Mouse (Mus musculus): ENCODE measurements around the gene Atp2a3. TPM values are rescaled to one million over a fixed set of nuclear protein-coding genes. Genes with fewer than 3 reads are reported as not detected.

Atp2a3 gene
- polyA plus RNA-seq, 1 experiment from 2014 or later: 2.2 TPM

- 50% methylated on average over 6 of the region's 6 CpGs for WGBS
- ATAC-seq (ENCODE audit: low FRiP score): no peak
- no peak overlapping the region for H3K27ac ChIP-seq
- H3K36me3 ChIP-seq: no peaks in the 10 kb centered on the region
- no peak overlapping the region for H3K4me3 ChIP-seq
- no peak overlapping the region for H3K4me2 ChIP-seq (replicated peaks)
- H3K9me3 ChIP-seq (replicated peaks): no peaks in the 10 kb centered on the region
- H3K9ac ChIP-seq: no peak overlapping the region
- no peaks in the 10 kb centered on the region for H3K27me3 ChIP-seq
- H3K4me1 ChIP-seq: peaks cover 13% of the 10 kb centered on the region
Observed at GRCm38 (mm10) chr11:72946560-72947119, 14.3 kb upstream of the Atp2a3 start.

GRCm38 (mm10) chr11:72947840-72948239, 13.1 kb upstream of the Atp2a3 start:
- ATAC-seq (ENCODE audit: low FRiP score): no peak
- 28% methylated on average over 11 of the region's 11 CpGs for WGBS

DNA sequence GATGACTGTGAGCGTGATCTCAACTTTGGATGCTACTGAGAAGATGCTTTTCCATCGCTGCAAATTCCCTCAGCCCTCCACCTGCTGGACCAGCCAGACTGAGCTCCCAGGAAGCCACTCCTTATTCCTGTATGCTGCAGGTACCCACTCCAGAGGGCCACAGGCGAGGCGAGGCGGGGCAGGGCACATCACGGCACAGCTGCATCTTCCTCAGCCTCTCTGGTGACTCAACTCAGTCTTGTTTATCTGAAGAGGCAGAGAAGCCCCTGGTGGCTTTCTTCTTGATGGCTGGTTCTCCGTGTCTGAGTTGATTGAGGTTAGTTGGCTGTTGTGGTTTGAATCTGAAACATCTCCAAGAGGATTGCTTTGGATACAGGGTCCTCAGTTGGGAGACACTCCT, 12.7 kb upstream of the Atp2a3 start:
- Histone ChIP-seq H3K9ac (no peak overlapping the region), H3K9me3 (replicated peaks) (no peaks in the 10 kb centered on the region), H3K27me3 (no peaks in the 10 kb centered on the region), H3K4me3 (no peak overlapping the region), H3K27ac (no peak overlapping the region), H3K4me2 (replicated peaks) (no peak overlapping the region), H3K36me3 (no peaks in the 10 kb centered on the region), H3K4me1 (peaks cover 13% of the 10 kb centered on the region; the same call in 1 of the 2 replicates)
- WGBS: 66% methylated on average over 7 of the region's 7 CpGs
- no peak for ATAC-seq (ENCODE audit: low FRiP score)

More at GRCm38 (mm10) chr11:72947840-72948239, 13.1 kb upstream of the Atp2a3 start:
- no peaks in the 10 kb centered on the region for H3K27me3 ChIP-seq
- no peak overlapping the region for H3K27ac ChIP-seq
- H3K9ac ChIP-seq: 0 out of 2 replicates have a peak overlapping the region, but pooled peaks have one; percentile 27
- H3K9me3 ChIP-seq (replicated peaks): no peaks in the 10 kb centered on the region
- no peaks in the 10 kb centered on the region for H3K36me3 ChIP-seq
- no peak overlapping the region for H3K4me2 ChIP-seq (replicated peaks)
- peaks cover 13% of the 10 kb centered on the region; the same call in 1 of the 2 replicates for H3K4me1 ChIP-seq
- H3K4me3 ChIP-seq: no peak overlapping the region

DNA sequence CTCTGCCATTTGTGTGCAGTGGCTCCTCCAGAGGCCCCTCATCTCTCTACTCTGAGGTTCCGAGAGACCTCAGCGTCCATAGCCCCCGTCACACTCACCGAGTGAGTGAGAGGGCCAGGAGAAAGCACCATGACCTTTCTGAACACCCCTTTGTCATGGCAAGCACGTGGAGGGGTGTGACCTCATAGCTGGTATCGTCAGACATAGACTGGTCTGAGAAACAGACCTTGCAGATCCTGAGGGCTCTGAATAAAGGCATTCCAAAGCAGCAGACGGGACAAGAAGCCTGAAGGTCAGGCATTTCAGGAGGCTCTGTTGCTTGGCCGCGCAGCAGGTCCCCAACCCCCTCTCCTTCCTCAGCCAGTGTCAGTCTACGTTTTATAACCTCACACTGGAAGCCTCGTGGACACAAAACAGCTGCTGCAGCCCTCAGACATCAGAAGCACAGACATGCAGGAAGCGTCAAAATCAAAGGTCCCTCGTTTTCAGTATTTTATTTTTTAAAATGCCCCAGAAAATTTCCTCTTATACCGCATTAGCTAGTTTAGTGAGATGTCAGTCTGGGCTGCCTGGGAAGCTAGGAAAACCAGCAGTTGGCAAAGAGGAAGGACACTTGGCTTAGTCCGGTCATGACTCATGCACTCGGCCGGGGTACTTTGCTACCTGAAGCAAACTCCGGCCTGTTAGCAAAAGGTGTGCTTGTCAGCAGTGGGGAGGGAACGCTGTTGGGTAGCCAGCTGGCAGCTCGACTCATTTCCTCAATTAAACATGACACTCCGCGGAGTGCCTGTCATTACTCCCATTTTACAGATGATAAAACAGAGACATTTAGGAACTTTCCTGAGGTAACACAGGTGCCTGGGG, 9.6 kb upstream of the Atp2a3 start:
- Histone ChIP-seq H3K36me3 (no peaks in the 10 kb centered on the region), H3K27me3 (no peaks in the 10 kb centered on the region), H3K9me3 (replicated peaks) (no peaks in the 10 kb centered on the region), H3K4me2 (replicated peaks) (no peak overlapping the region), H3K27ac (no peak overlapping the region), H3K4me1 (peaks cover 13% of the 10 kb centered on the region), H3K4me3 (no peak overlapping the region), H3K9ac (no peak overlapping the region)
- ATAC-seq (ENCODE audit: low FRiP score): no peak
- WGBS: 67% methylated on average over 22 of the region's 22 CpGs

DNA sequence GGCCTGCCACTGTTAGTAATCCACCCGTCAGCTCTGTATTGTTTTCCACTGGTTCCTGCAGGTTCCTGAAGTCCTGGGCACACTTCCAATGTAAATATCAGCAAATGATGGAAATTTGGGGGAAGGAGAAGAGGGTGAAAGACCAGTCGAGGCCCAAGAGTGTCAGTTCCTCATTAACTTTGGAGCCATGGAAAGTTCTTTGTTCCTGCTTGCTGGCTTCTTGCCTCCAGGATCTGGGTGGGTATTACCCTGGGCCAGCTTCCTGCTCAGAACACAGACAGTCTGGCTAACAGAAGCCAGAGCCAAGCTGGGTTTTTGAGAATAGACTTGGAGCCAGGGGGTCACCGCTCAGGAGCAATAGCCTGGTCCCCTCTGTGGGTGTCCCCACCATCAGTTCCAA, 8.7 kb upstream of the Atp2a3 start:
- 62% methylated on average over 3 of the region's 3 CpGs for WGBS
- ATAC-seq (ENCODE audit: low FRiP score): no peak
- Histone ChIP-seq H3K4me3 (no peak overlapping the region), H3K4me2 (replicated peaks) (no peak overlapping the region), H3K36me3 (no peaks in the 10 kb centered on the region), H3K27ac (0 out of 2 replicates have a peak overlapping the region, but pooled peaks have one; percentile 13), H3K9ac (no peak overlapping the region), H3K4me1 (peaks cover 9% of the 10 kb centered on the region), H3K27me3 (no peaks in the 10 kb centered on the region), H3K9me3 (replicated peaks) (no peaks in the 10 kb centered on the region)

DNA sequence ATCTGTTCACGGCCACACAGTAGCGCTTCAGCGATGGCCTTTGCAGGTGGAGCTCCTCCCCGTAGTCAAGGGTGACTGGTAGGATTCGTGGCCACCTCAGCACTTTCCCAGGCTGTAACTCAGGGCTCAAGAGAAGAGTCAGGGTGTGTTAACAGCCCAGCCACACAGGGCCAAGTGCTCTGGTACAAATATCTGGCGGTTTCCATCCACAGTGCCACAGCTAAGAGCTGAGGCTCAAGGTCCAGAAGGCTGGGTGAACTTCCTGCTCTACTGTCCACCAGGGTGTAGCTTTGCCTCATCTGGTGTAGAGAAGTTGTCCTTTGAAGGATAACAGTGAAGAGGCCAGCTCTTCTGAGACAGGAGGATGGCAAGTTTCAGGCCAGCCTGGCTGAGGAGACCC, 8.3 kb upstream of the Atp2a3 start:
- peaks cover 6% of the 10 kb centered on the region for H3K4me1 ChIP-seq
- ATAC-seq (ENCODE audit: low FRiP score): no peak
- H3K27ac ChIP-seq: 0 out of 2 replicates have a peak overlapping the region, but pooled peaks have one; percentile 13
- H3K9me3 ChIP-seq (replicated peaks): no peaks in the 10 kb centered on the region
- no peaks in the 10 kb centered on the region for H3K27me3 ChIP-seq
- H3K4me3 ChIP-seq: no peak overlapping the region
- no peak overlapping the region for H3K9ac ChIP-seq
- WGBS: 91% methylated on average over 6 of the region's 6 CpGs
- H3K36me3 ChIP-seq: no peaks in the 10 kb centered on the region
- H3K4me2 ChIP-seq (replicated peaks): no peak overlapping the region

- WGBS: 72% methylated on average over 1 of the region's 1 CpGs
- H3K4me1 ChIP-seq: peaks cover 3% of the 10 kb centered on the region; the same call in 1 of the 2 replicates
- no peak overlapping the region for H3K4me3 ChIP-seq
- no peak overlapping the region for H3K27ac ChIP-seq
- H3K36me3 ChIP-seq: no peaks in the 10 kb centered on the region
- no peak for ATAC-seq (ENCODE audit: low FRiP score)
- no peaks in the 10 kb centered on the region for H3K9me3 ChIP-seq (replicated peaks)
- no peaks in the 10 kb centered on the region for H3K27me3 ChIP-seq
- no peak overlapping the region for H3K4me2 ChIP-seq (replicated peaks)
- H3K9ac ChIP-seq: no peak overlapping the region
Observed at GRCm38 (mm10) chr11:72953116-72953439, 7.9 kb upstream of the Atp2a3 start.

DNA sequence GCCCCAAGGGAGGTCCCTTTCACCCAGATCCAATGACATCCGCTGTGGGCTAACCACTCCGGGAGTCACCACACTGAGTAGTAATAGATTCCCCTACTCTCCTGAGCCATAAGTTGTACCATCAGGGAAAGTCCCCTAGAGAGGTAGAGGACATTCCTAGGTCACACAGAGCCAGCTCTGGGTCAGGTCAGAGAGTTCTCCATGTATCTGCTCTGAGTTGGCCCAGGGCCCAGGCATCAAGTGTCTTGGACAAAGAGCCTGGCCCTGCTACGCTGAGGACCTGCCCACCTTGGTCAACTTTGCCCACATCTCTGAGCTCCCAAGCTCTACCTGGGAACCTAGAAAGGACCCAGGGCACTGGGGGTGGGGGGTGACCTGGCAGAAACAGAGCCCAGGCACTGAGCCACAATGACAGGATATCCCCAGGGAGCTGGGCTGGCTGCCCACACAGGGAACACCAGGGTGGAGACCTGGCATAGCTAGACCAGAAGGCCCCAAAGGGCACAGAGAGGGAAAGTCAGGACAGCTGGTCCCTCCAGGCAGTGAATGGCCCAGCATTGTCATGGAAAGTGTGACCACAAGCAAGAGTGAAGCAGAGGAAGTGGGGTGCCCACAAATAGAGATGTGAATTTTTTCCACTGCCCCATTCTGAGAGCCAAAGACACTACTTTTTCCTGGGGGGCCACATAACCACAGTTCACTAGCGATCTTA, 7.4 kb upstream of the Atp2a3 start:
- Histone ChIP-seq H3K4me1 (peaks cover 3% of the 10 kb centered on the region; the same call in 1 of the 2 replicates), H3K27me3 (peaks cover 4% of the 10 kb centered on the region; the same call in 1 of the 2 replicates), H3K4me2 (replicated peaks) (no peak overlapping the region), H3K9ac (no peak overlapping the region), H3K9me3 (replicated peaks) (no peaks in the 10 kb centered on the region), H3K36me3 (no peaks in the 10 kb centered on the region), H3K4me3 (no peak overlapping the region), H3K27ac (no peak overlapping the region)
- 97% methylated on average over 4 of the region's 4 CpGs for WGBS
- no peak for ATAC-seq (ENCODE audit: low FRiP score)

- no peaks in the 10 kb centered on the region for H3K36me3 ChIP-seq
- no peak overlapping the region for H3K4me3 ChIP-seq
- H3K9ac ChIP-seq: no peak overlapping the region
- peaks cover 3% of the 10 kb centered on the region; the same call in 1 of the 2 replicates for H3K4me1 ChIP-seq
- WGBS: 87% methylated on average over 4 of the region's 4 CpGs
- no peak overlapping the region for H3K4me2 ChIP-seq (replicated peaks)
- H3K9me3 ChIP-seq (replicated peaks): no peaks in the 10 kb centered on the region
- ATAC-seq (ENCODE audit: low FRiP score): no peak
- H3K27me3 ChIP-seq: peaks cover 9% of the 10 kb centered on the region
- no peak overlapping the region for H3K27ac ChIP-seq
Observed at GRCm38 (mm10) chr11:72954216-72954615, 6.8 kb upstream of the Atp2a3 start.

DNA sequence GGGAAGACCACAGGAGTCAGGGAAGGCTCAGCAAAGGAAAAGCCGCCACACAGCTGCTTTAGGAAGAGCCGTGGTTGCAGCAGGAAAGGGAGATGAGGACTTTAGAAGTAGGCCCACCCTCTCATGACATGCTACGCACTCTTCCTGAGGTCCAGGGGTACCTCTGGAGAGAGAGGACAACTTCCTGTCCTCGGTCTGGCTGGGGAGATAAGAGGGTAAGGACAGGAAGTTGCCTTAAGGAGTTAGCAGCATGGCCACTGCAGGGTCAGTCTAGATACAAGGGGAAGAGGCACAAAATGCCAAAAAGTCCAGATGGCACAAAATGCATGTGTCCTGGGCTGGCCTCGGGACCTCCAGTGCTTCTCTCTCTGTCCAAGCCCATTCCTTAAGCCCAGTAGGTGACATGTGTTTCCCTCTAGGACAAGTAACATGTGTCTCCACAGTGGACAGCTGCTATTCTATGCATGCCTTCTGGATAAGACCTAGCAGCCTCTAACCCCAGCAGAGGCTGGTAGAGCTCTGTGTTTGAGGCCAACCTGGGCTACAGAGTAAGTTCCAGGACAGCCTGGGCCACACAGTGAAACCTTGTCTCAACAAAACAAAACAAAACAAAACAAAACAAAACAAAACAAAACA, 5.5 kb upstream of the Atp2a3 start:
- 65% methylated on average over 5 of the region's 5 CpGs for WGBS
- Histone ChIP-seq H3K27ac (no peak overlapping the region), H3K4me2 (replicated peaks) (no peak overlapping the region), H3K27me3 (peaks cover 21% of the 10 kb centered on the region), H3K4me3 (no peak overlapping the region), H3K36me3 (no peaks in the 10 kb centered on the region), H3K4me1 (peaks cover 3% of the 10 kb centered on the region; the same call in 1 of the 2 replicates), H3K9ac (no peak overlapping the region), H3K9me3 (replicated peaks) (no peaks in the 10 kb centered on the region)
- no peak for ATAC-seq (ENCODE audit: low FRiP score)

- Histone ChIP-seq H3K9ac (no peak overlapping the region), H3K36me3 (no peaks in the 10 kb centered on the region), H3K27me3 (peaks cover 40% of the 10 kb centered on the region), H3K4me2 (replicated peaks) (no peak overlapping the region), H3K9me3 (replicated peaks) (no peaks in the 10 kb centered on the region), H3K27ac (no peak overlapping the region), H3K4me1 (peaks cover 11% of the 10 kb centered on the region), H3K4me3 (no peak overlapping the region)
- WGBS: 68% methylated on average over 2 of the region's 2 CpGs
- ATAC-seq (ENCODE audit: low FRiP score): no peak
Observed at GRCm38 (mm10) chr11:72957318-72957717, 3.7 kb upstream of the Atp2a3 start.

Measured in hindbrain, embryonic 12.5 days (tissue).